Mouse (Mus musculus): ENCODE data around the gene 4930449I24Rik.
"Not testable (repeated sequence)": the region's sequence is repeated elsewhere in the genome, so short reads cannot be mapped to it uniquely, and the experiment has no call there.

- TF ChIP-seq POLR2A (IDR thresholded peaks at IDR 0.05; ENCODE audit: borderline replicate concordance, control insufficient read depth, low read depth, low read length); CTCF (IDR thresholded peaks at IDR 0.05; ENCODE audit: control insufficient read depth, insufficient read depth, low read length): not testable (repeated sequence)
Measured at GRCm38 (mm10) chr5:146481665-146482064, 20.5 kb upstream of the 4930449I24Rik start, which contains the start of gene Gm6408.
